Mouse (Mus musculus) MEL (cell line): Measurements from ENCODE around the gene Gnpnat1.

Experiments
- CHD2 ChIP-seq: IDR thresholded peaks from 2 replicates; pipeline ENCODE4 v1.6.1; 2011; ENCODE audit warnings: low read length, improper control_type of control experiment
- CTCF ChIP-seq, 3 experiments: IDR thresholded peaks in 2 of 3; conservative IDR thresholded peaks in 1 of 3; 2 replicates each; pipeline ENCODE4 v1.5.1; 2011 to 2012; ENCODE audit warnings: low read length in 3 of 3, low read depth in 2 of 3, mild to moderate bottlenecking in 2 of 3, improper control_type of control experiment in 1 of 3, inconsistent platforms in 1 of 3, mixed read lengths in 1 of 3, moderate library complexity in 1 of 3; ENCODE audit not compliant: control insufficient read depth in 1 of 3, insufficient read depth in 1 of 3, poor library complexity in 1 of 3, severe bottlenecking in 1 of 3
- EP300 ChIP-seq, 2 experiments: IDR thresholded peaks; 2 replicates each; pipeline ENCODE4 v1.6.1; 2011; ENCODE audit warnings: improper control_type of control experiment in 2 of 2, low read length in 2 of 2, low read depth in 1 of 2, mild to moderate bottlenecking in 1 of 2
- ETS1 ChIP-seq: IDR thresholded peaks from 2 replicates; pipeline ENCODE4 v1.6.1; 2012; ENCODE audit warnings: low read depth, mild to moderate bottlenecking, inconsistent platforms, low read length, improper control_type of control experiment, moderate library complexity
- HCFC1 ChIP-seq: IDR thresholded peaks from 2 replicates; pipeline ENCODE4 v1.6.1; 2012; ENCODE audit warnings: low read depth, mild to moderate bottlenecking, inconsistent platforms, low read length, improper control_type of control experiment, moderate library complexity
- MAFK ChIP-seq: IDR thresholded peaks from 2 replicates; pipeline ENCODE4 v1.6.1; 2011; ENCODE audit warnings: low read depth, mild to moderate bottlenecking, low read length, improper control_type of control experiment, borderline replicate concordance
- POLR2A ChIP-seq, 2 experiments: IDR thresholded peaks; 2 replicates each; pipeline ENCODE4 v1.6.1; 2011 to 2012; ENCODE audit warnings: low read length in 2 of 2, mild to moderate bottlenecking in 2 of 2, control low read depth in 1 of 2, improper control_type of control experiment in 1 of 2, low read depth in 1 of 2, moderate library complexity in 1 of 2; ENCODE audit not compliant: control insufficient read depth in 1 of 2, insufficient read depth in 1 of 2, poor library complexity in 1 of 2
- USF2 ChIP-seq, 2 experiments: IDR thresholded peaks; 2 replicates each; pipeline ENCODE4 v1.6.1; 2011 to 2012; ENCODE audit warnings: improper control_type of control experiment in 2 of 2, low read length in 2 of 2, borderline replicate concordance in 1 of 2, inconsistent platforms in 1 of 2, low read depth in 1 of 2, mild to moderate bottlenecking in 1 of 2; ENCODE audit not compliant: insufficient read depth in 1 of 2
- ZC3H11A ChIP-seq: IDR thresholded peaks from 2 replicates; pipeline ENCODE4 v1.6.1; 2012; ENCODE audit warnings: low read depth, mild to moderate bottlenecking, inconsistent platforms, low read length, improper control_type of control experiment

DNA sequence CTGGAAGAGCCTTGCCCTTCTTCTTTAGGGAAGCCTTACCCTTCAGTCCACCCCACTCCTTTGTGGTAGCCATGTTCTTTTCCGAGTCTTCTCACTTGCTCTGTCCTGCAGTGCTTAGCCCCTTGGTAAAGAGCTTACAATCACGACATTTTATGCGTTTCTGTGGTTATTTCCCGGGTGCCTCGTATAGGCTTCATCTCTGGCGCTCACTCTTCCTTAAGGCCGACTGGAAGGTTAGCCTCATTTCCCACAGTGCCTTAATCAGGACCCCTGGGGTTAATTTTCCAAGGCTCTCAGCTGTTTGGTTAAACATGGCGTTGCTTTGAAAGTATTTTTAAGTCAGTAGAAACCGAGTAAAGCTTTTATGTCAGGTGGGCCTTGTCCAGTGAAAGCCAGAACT lies 34.7 kb upstream of the Gnpnat1 start:
- TF ChIP-seq ZC3H11A = no peak
- TF ChIP-seq CTCF (IDR thresholded peaks at IDR 0.05 in 2 of 3, conservative IDR thresholded peaks at IDR 0.05 in 1 of 3; ENCODE audit: control insufficient read depth in 1 of 3, insufficient read depth in 1 of 3, low read depth in 2 of 3, low read length in 3 of 3, poor library complexity in 1 of 3, severe bottlenecking in 1 of 3) = no peak
- no peak for TF ChIP-seq CHD2
- no peak for TF ChIP-seq HCFC1
- TF ChIP-seq EP300 (IDR thresholded peaks at IDR 0.05; ENCODE audit: low read depth in 1 of 2, low read length in 2 of 2) = no peak
- no peak for TF ChIP-seq USF2 (IDR thresholded peaks at IDR 0.05; ENCODE audit: borderline replicate concordance in 1 of 2, insufficient read depth in 1 of 2, low read depth in 1 of 2, low read length in 2 of 2)
- no peak for TF ChIP-seq POLR2A (IDR thresholded peaks at IDR 0.05; ENCODE audit: control insufficient read depth in 1 of 2, insufficient read depth in 1 of 2, low read depth in 1 of 2, low read length in 2 of 2, poor library complexity in 1 of 2)
- no peak for TF ChIP-seq MAFK
- no peak for TF ChIP-seq ETS1
